Mouse (Mus musculus): Measurements from ENCODE around the gene Cnot11. TPM values are rescaled to one million over a fixed set of nuclear protein-coding genes. Genes with fewer than 3 reads are reported as not detected.

Gene Cnot11
- total and polyA plus RNA-seq, 2 experiments from 2014 or later: 11.7 to 14.7 TPM

GRCm38 (mm10) chr1:39559009-39559408, 24.2 kb downstream of the Cnot11 start:
- no peaks in the 10 kb centered on the region for H3K27me3 ChIP-seq (ENCODE audit: control insufficient read depth, insufficient read depth, low read length)
- no peak overlapping the region for H3K27ac ChIP-seq (ENCODE audit: low read depth)
- no peaks in the 10 kb centered on the region for H3K9me3 ChIP-seq (replicated peaks; ENCODE audit: control insufficient read depth, low read length)
- H3K9ac ChIP-seq (replicated peaks; ENCODE audit: low read depth, low read length): no peak overlapping the region
- H3K36me3 ChIP-seq (replicated peaks; ENCODE audit: control insufficient read depth, insufficient read depth, low read length): peaks cover 36% of the 10 kb centered on the region
- DNase-seq (ENCODE audit: low spot score) (no peak), ATAC-seq (ENCODE audit: insufficient read depth, low read depth) (no peak)
- no peak overlapping the region for H3K4me2 ChIP-seq (ENCODE audit: low read depth, low read length)
- 87% methylated on average over 2 of the region's 2 CpGs for WGBS
- TF ChIP-seq CTCF (IDR thresholded peaks at IDR 0.05; ENCODE audit: low read depth) (no peak), EP300 (IDR thresholded peaks at IDR 0.05; ENCODE audit: low read depth) (no peak)
- no peaks in the 10 kb centered on the region for H3K4me1 ChIP-seq (ENCODE audit: control insufficient read depth, insufficient read depth)
- H3K4me3 ChIP-seq (ENCODE audit: low read depth, low read length): no peak overlapping the region

- no peak for ATAC-seq (ENCODE audit: insufficient read depth, low read depth)
- WGBS: 53% methylated on average over 1 of the region's 1 CpGs
- Histone ChIP-seq H3K4me3 (ENCODE audit: low read depth, low read length) (no peak overlapping the region), H3K36me3 (replicated peaks; ENCODE audit: control insufficient read depth, insufficient read depth, low read length) (peaks cover 30% of the 10 kb centered on the region; the same call in 1 of the 2 replicates), H3K27me3 (ENCODE audit: control insufficient read depth, insufficient read depth, low read length) (no peaks in the 10 kb centered on the region), H3K27ac (ENCODE audit: low read depth) (no peak overlapping the region), H3K4me1 (ENCODE audit: control insufficient read depth, insufficient read depth) (no peaks in the 10 kb centered on the region), H3K9me3 (replicated peaks; ENCODE audit: control insufficient read depth, low read length) (no peaks in the 10 kb centered on the region), H3K9ac (replicated peaks; ENCODE audit: low read depth, low read length) (no peak overlapping the region), H3K4me2 (ENCODE audit: low read depth, low read length) (no peak overlapping the region)
- TF ChIP-seq EP300 (IDR thresholded peaks at IDR 0.05; ENCODE audit: low read depth) (no peak), CTCF (IDR thresholded peaks at IDR 0.05; ENCODE audit: low read depth) (no peak)
- DNase-seq (ENCODE audit: low spot score): no peak
These were observed 27.1 kb downstream of the Cnot11 start for GRCm38 (mm10) chr1:39561920-39562319.

DNA sequence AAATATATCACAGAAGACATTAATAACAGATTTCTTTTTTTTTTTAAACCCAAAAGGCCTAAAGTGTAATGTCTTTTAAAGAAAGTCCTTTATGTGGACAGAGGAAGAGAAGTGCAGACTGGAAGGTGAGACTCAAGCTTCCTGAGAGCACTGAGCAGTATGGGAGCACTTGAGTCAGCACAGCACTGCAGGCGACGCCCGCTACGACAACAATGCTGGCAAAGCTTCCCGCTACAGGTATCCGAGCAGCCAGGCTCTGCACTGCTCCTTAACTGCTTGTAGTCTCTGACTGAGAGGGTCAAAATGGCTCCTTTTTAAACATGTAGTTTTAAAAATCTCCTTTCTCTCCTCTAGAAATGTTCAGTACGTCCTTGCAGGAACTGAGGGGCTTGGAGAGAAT, 28.4 kb downstream of the Cnot11 start:
- TF ChIP-seq EP300 (IDR thresholded peaks at IDR 0.05; ENCODE audit: low read depth): no peak
- no peak for TF ChIP-seq CTCF (IDR thresholded peaks at IDR 0.05; ENCODE audit: low read depth)
- Histone ChIP-seq H3K4me3 (ENCODE audit: low read depth, low read length) (no peak overlapping the region), H3K4me2 (ENCODE audit: low read depth, low read length) (no peak overlapping the region), H3K36me3 (replicated peaks; ENCODE audit: control insufficient read depth, insufficient read depth, low read length) (peaks cover 30% of the 10 kb centered on the region; the same call in 1 of the 2 replicates), H3K9me3 (replicated peaks; ENCODE audit: control insufficient read depth, low read length) (no peaks in the 10 kb centered on the region), H3K9ac (replicated peaks; ENCODE audit: low read depth, low read length) (no peak overlapping the region), H3K27ac (ENCODE audit: low read depth) (no peak overlapping the region), H3K4me1 (ENCODE audit: control insufficient read depth, insufficient read depth) (no peaks in the 10 kb centered on the region), H3K27me3 (ENCODE audit: control insufficient read depth, insufficient read depth, low read length) (no peaks in the 10 kb centered on the region)
- WGBS: 70% methylated on average over 7 of the region's 7 CpGs
- no peak for ATAC-seq (ENCODE audit: insufficient read depth, low read depth)
- no peak for DNase-seq (ENCODE audit: low spot score)

GRCm38 (mm10) chr1:39564603-39565002, 29.8 kb downstream of the Cnot11 start:
- Histone ChIP-seq H3K36me3 (replicated peaks; ENCODE audit: control insufficient read depth, insufficient read depth, low read length) (peaks cover 26% of the 10 kb centered on the region; the same call in 1 of the 2 replicates), H3K4me2 (ENCODE audit: low read depth, low read length) (no peak overlapping the region), H3K27ac (ENCODE audit: low read depth) (no peak overlapping the region), H3K4me3 (ENCODE audit: low read depth, low read length) (no peak overlapping the region), H3K4me1 (ENCODE audit: control insufficient read depth, insufficient read depth) (no peaks in the 10 kb centered on the region), H3K9ac (replicated peaks; ENCODE audit: low read depth, low read length) (no peak overlapping the region), H3K9me3 (replicated peaks; ENCODE audit: control insufficient read depth, low read length) (no peaks in the 10 kb centered on the region), H3K27me3 (ENCODE audit: control insufficient read depth, insufficient read depth, low read length) (no peaks in the 10 kb centered on the region)
- DNase-seq (ENCODE audit: low spot score) (no peak), ATAC-seq (ENCODE audit: insufficient read depth, low read depth) (no peak)
- no peak for TF ChIP-seq EP300 (IDR thresholded peaks at IDR 0.05; ENCODE audit: low read depth)
- TF ChIP-seq CTCF (IDR thresholded peaks at IDR 0.05; ENCODE audit: low read depth): no peak
- WGBS: 28% methylated on average over 3 of the region's 3 CpGs

GRCm38 (mm10) chr1:39568079-39568478, 33.3 kb downstream of the Cnot11 start:
- no peak for DNase-seq (ENCODE audit: low spot score)
- no peak overlapping the region for H3K4me2 ChIP-seq (ENCODE audit: low read depth, low read length)
- H3K27ac ChIP-seq (ENCODE audit: low read depth): no peak overlapping the region
- no peak for TF ChIP-seq CTCF (IDR thresholded peaks at IDR 0.05; ENCODE audit: low read depth)
- no peak for TF ChIP-seq EP300 (IDR thresholded peaks at IDR 0.05; ENCODE audit: low read depth)
- no peak overlapping the region for H3K9ac ChIP-seq (replicated peaks; ENCODE audit: low read depth, low read length)
- H3K36me3 ChIP-seq (replicated peaks; ENCODE audit: control insufficient read depth, insufficient read depth, low read length): peaks cover 10% of the 10 kb centered on the region; the same call in 1 of the 2 replicates
- no peak for ATAC-seq (ENCODE audit: insufficient read depth, low read depth)
- H3K4me3 ChIP-seq (ENCODE audit: low read depth, low read length): no peak overlapping the region
- no peaks in the 10 kb centered on the region for H3K9me3 ChIP-seq (replicated peaks; ENCODE audit: control insufficient read depth, low read length)
- H3K4me1 ChIP-seq (ENCODE audit: control insufficient read depth, insufficient read depth): no peaks in the 10 kb centered on the region
- no peaks in the 10 kb centered on the region for H3K27me3 ChIP-seq (ENCODE audit: control insufficient read depth, insufficient read depth, low read length)

DNA sequence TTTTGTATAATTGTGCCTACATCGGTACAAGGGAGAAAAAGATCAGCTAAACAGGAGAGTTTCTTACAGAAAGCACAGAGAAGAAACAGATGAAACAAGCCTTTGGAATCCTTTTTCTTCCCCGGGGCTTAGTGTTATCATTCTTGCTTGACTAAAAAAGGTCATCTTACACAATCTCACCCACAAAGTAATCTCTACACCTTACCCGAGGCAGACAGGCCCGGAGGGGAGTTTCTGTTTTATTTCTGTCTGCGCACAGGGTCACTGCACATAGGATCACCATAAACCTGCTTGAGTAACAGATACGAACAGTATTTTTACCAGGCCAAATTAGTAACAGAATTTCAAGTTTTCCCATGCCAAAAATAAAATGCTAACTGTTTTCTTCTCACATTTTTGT, 36.9 kb downstream of the Cnot11 start:
- Histone ChIP-seq H3K36me3 (replicated peaks; ENCODE audit: control insufficient read depth, insufficient read depth, low read length) (no peaks in the 10 kb centered on the region), H3K4me3 (ENCODE audit: low read depth, low read length) (no peak overlapping the region), H3K4me1 (ENCODE audit: control insufficient read depth, insufficient read depth) (peaks cover 17% of the 10 kb centered on the region), H3K9ac (replicated peaks; ENCODE audit: low read depth, low read length) (no peak overlapping the region), H3K27me3 (ENCODE audit: control insufficient read depth, insufficient read depth, low read length) (no peaks in the 10 kb centered on the region), H3K9me3 (replicated peaks; ENCODE audit: control insufficient read depth, low read length) (no peaks in the 10 kb centered on the region), H3K4me2 (ENCODE audit: low read depth, low read length) (no peak overlapping the region), H3K27ac (ENCODE audit: low read depth) (no peak overlapping the region)
- TF ChIP-seq EP300 (IDR thresholded peaks at IDR 0.05; ENCODE audit: low read depth): no peak
- no peak for TF ChIP-seq CTCF (IDR thresholded peaks at IDR 0.05; ENCODE audit: low read depth)
- 44% methylated on average over 6 of the region's 6 CpGs for WGBS
- ATAC-seq (ENCODE audit: insufficient read depth, low read depth) (no peak), DNase-seq (ENCODE audit: low spot score) (no peak)

Measured in heart, postnatal 0 days (tissue).